Mouse (Mus musculus) hindbrain, postnatal 0 days (tissue): ENCODE measurements at regions not wholly inside any gene's neighbourhood (a gene's known extent, or its start where the extent isn't known, plus 50 kb on each side); places are given as distances from the start of the nearest gene placed in this dataset.

Source experiments
- ATAC-seq: fragments of 200-750 bp; cut with Nextera tagmentation; 2 replicates; pipeline ENCODE4 v1.8.0; 2017; ENCODE audit warnings: mild to moderate bottlenecking, moderate TSS enrichment, moderate library complexity
- DNase-seq: peaks from one replicate; pipeline ENCODE4 v3.0.0-alpha.2; 2015; ENCODE audit warnings: low spot score
- H3K27ac ChIP-seq: fragments of 300-500 bp; sonication (generic); 2 replicates; pipeline ENCODE4 v1.5.1; 2014; ENCODE audit warnings: mild to moderate bottlenecking
- H3K27me3 ChIP-seq: fragments of 300-500 bp; sonication (generic); 2 replicates; pipeline ENCODE4 v1.6.1; 2014; ENCODE audit warnings: low read length, mixed read lengths; ENCODE audit not compliant: insufficient read depth
- H3K36me3 ChIP-seq: fragments of 300-500 bp; sonication (generic); 2 replicates; pipeline ENCODE4 v1.6.1; 2014; ENCODE audit warnings: low read length, mixed read lengths; ENCODE audit not compliant: insufficient read depth
- H3K4me1 ChIP-seq: fragments of 300-500 bp; sonication (generic); 2 replicates; pipeline ENCODE4 v1.6.1; 2014; ENCODE audit warnings: antibody characterized with exemption, low read length, mixed read lengths; ENCODE audit not compliant: insufficient read depth
- H3K4me2 ChIP-seq: fragments of 300-500 bp; sonication (generic); 2 replicates; pipeline ENCODE4 v1.6.1; 2014; ENCODE audit warnings: low read depth, mild to moderate bottlenecking, low read length, moderate library complexity, mixed read lengths
- H3K4me3 ChIP-seq: fragments of 300-500 bp; sonication (generic); 2 replicates; pipeline ENCODE4 v1.5.1; 2014; ENCODE audit warnings: low read length
- H3K9ac ChIP-seq: fragments of 300-500 bp; sonication (generic); replicated peaks from 2 replicates; pipeline ENCODE4 v1.6.1; 2014; ENCODE audit warnings: mild to moderate bottlenecking, low read length, moderate library complexity, mixed read lengths
- H3K9me3 ChIP-seq: fragments of 300-500 bp; sonication (generic); 2 replicates; pipeline ENCODE4 v1.6.1; 2016; ENCODE audit warnings: low read length, mixed read lengths
- CTCF ChIP-seq: IDR thresholded peaks from 2 replicates; pipeline ENCODE4 v1.5.1; 2016; ENCODE audit warnings: antibody characterized with exemption, control low read depth, low read depth
- WGBS: fragments of 180-500 bp; shearing (Covaris S2); extraction: QIAGEN DNeasy Blood & Tissue Kit; methylation state at CpG from one replicate; pipeline ENCODE4 v1.1.7; 2014; 5-methylcytosine and 5-hydroxymethylcytosine counted together

GRCm38 (mm10) chr10:111819755-111820451 lies 152.6 kb upstream of the Krr1 start:
- no peak for ATAC-seq
- H3K4me2 ChIP-seq, result no peak overlapping the region
- WGBS, result 89% methylated on average over 8 of the region's 8 CpGs
- no peak for TF ChIP-seq CTCF
- H3K27ac ChIP-seq, result no peak overlapping the region
- H3K4me1 ChIP-seq, result no peaks in the 10 kb centered on the region
- no peak overlapping the region for H3K4me3 ChIP-seq
- no peak overlapping the region for H3K9ac ChIP-seq
- DNase-seq, result no peak
- no peaks in the 10 kb centered on the region for H3K27me3 ChIP-seq
- H3K36me3 ChIP-seq, result no peaks in the 10 kb centered on the region
- no peaks in the 10 kb centered on the region for H3K9me3 ChIP-seq

- H3K27me3 ChIP-seq, result no peaks in the 10 kb centered on the region
- 83% methylated on average over 4 of the region's 4 CpGs for WGBS
- no peak overlapping the region for H3K27ac ChIP-seq
- H3K4me2 ChIP-seq, result no peak overlapping the region
- DNase-seq (no peak), ATAC-seq (no peak)
- no peak for TF ChIP-seq CTCF
- no peaks in the 10 kb centered on the region for H3K36me3 ChIP-seq
- no peak overlapping the region for H3K9ac ChIP-seq
- no peaks in the 10 kb centered on the region for H3K4me1 ChIP-seq
- H3K4me3 ChIP-seq, result no peak overlapping the region
- H3K9me3 ChIP-seq, result no peaks in the 10 kb centered on the region
Measured at GRCm38 (mm10) chr10:111824820-111825219, 147.6 kb upstream of the Krr1 start.

GRCm38 (mm10) chr10:111826033-111826754 lies 146.3 kb upstream of the Krr1 start:
- 75% methylated on average over 4 of the region's 4 CpGs for WGBS
- TF ChIP-seq CTCF, result no peak
- no peak for ATAC-seq

GRCm38 (mm10) chr10:111827246-111827645 lies 145.2 kb upstream of the Krr1 start:
- WGBS, result 66% methylated on average over 3 of the region's 3 CpGs
- no peaks in the 10 kb centered on the region for H3K27me3 ChIP-seq
- TF ChIP-seq CTCF, result no peak
- no peak for DNase-seq
- no peak overlapping the region for H3K4me2 ChIP-seq
- no peak for ATAC-seq
- no peak overlapping the region for H3K4me3 ChIP-seq
- no peak overlapping the region for H3K27ac ChIP-seq
- H3K9me3 ChIP-seq, result no peaks in the 10 kb centered on the region
- no peaks in the 10 kb centered on the region for H3K4me1 ChIP-seq
- H3K9ac ChIP-seq, result no peak overlapping the region
- no peaks in the 10 kb centered on the region for H3K36me3 ChIP-seq

More at GRCm38 (mm10) chr10:111826033-111826754, 146.3 kb upstream of the Krr1 start:
- H3K9me3 ChIP-seq, result no peaks in the 10 kb centered on the region
- no peaks in the 10 kb centered on the region for H3K4me1 ChIP-seq
- H3K27me3 ChIP-seq, result no peaks in the 10 kb centered on the region
- no peak overlapping the region for H3K4me2 ChIP-seq
- H3K9ac ChIP-seq, result no peak overlapping the region
- no peak overlapping the region for H3K27ac ChIP-seq
- no peak for DNase-seq
- no peaks in the 10 kb centered on the region for H3K36me3 ChIP-seq
- no peak overlapping the region for H3K4me3 ChIP-seq

- WGBS, result 86% methylated on average over 4 of the region's 4 CpGs
- TF ChIP-seq CTCF, result no peak
- ATAC-seq, result no peak
- Histone ChIP-seq H3K4me1 (no peaks in the 10 kb centered on the region), H3K36me3 (no peaks in the 10 kb centered on the region), H3K4me3 (no peak overlapping the region), H3K9me3 (no peaks in the 10 kb centered on the region), H3K27me3 (no peaks in the 10 kb centered on the region), H3K27ac (no peak overlapping the region), H3K9ac (no peak overlapping the region), H3K4me2 (no peak overlapping the region)
- no peak for DNase-seq
Measured at GRCm38 (mm10) chr10:111827930-111828329, 144.5 kb upstream of the Krr1 start.

GRCm38 (mm10) chr10:111828610-111829009 lies 143.9 kb upstream of the Krr1 start:
- no peak for TF ChIP-seq CTCF
- no peak overlapping the region for H3K4me3 ChIP-seq
- H3K27ac ChIP-seq, result no peak overlapping the region
- WGBS, result 88% methylated on average over 4 of the region's 4 CpGs
- DNase-seq (no peak), ATAC-seq (no peak)
- H3K27me3 ChIP-seq, result no peaks in the 10 kb centered on the region
- H3K4me1 ChIP-seq, result no peaks in the 10 kb centered on the region
- no peak overlapping the region for H3K9ac ChIP-seq
- no peak overlapping the region for H3K4me2 ChIP-seq
- no peaks in the 10 kb centered on the region for H3K36me3 ChIP-seq
- H3K9me3 ChIP-seq, result no peaks in the 10 kb centered on the region

GRCm38 (mm10) chr10:111829291-111829690 lies 143.2 kb upstream of the Krr1 start:
- no peak for TF ChIP-seq CTCF
- no peak overlapping the region for H3K9ac ChIP-seq
- no peaks in the 10 kb centered on the region for H3K9me3 ChIP-seq
- no peaks in the 10 kb centered on the region for H3K36me3 ChIP-seq
- no peak overlapping the region for H3K4me2 ChIP-seq
- H3K27ac ChIP-seq, result no peak overlapping the region
- 73% methylated on average over 2 of the region's 2 CpGs for WGBS
- ATAC-seq (no peak), DNase-seq (no peak)
- no peaks in the 10 kb centered on the region for H3K27me3 ChIP-seq
- H3K4me3 ChIP-seq, result no peak overlapping the region
- H3K4me1 ChIP-seq, result no peaks in the 10 kb centered on the region
